ENCODE assay signal across 13 mouse cellular contexts in genomic region chr13:92029666-92030065, GRCm38 (mm10).
"Had no signal": no experiment of that assay in that cellular context is flagged by ENCODE, and none has a peak within 500 bp of the region (broad histone marks: within the 10 kb centered on the region; RNA-seq: fewer than 3 reads in every experiment).

No protein-coding gene starts in this region.

- H3K4me3 ChIP-seq: limb, embryonic 15.5 days; liver, embryonic 12.5 days; midbrain, embryonic 12.5 days had no signal

- H3K9me3 ChIP-seq: limb, embryonic 15.5 days; liver, embryonic 12.5 days; midbrain, embryonic 12.5 days had no signal

- H3K4me1 ChIP-seq: liver, embryonic 12.5 days; midbrain, embryonic 12.5 days had no signal

- H3K4me2 ChIP-seq: limb, embryonic 15.5 days; liver, embryonic 12.5 days; lung, embryonic 14.5 days; midbrain, embryonic 12.5 days had no signal

- H3K36me3 ChIP-seq: limb, embryonic 15.5 days; liver, embryonic 12.5 days; midbrain, embryonic 12.5 days had no signal

- H3K27ac ChIP-seq: limb, embryonic 15.5 days; liver, embryonic 12.5 days; midbrain, embryonic 12.5 days had no signal

- ATAC-seq: intestine, postnatal 0 days; liver, embryonic 12.5 days; midbrain, embryonic 16.5 days had no signal

- DNase-seq: kidney, adult 8-10 months; kidney, postnatal 25 days; layer of hippocampus, postnatal 36 days; lung, embryonic 14.5 days; lung, postnatal 10 days; lung, postnatal 4 days; right cerebral cortex, adult 18-20 months; thymus, postnatal 25 days had no signal

- H3K9ac ChIP-seq: limb, embryonic 15.5 days; liver, embryonic 12.5 days; lung, embryonic 14.5 days; midbrain, embryonic 12.5 days had no signal

- H3K27me3 ChIP-seq: limb, embryonic 15.5 days; liver, embryonic 12.5 days; midbrain, embryonic 12.5 days had no signal
